Mouse (Mus musculus) MEL (cell line): ENCODE results near the gene Zscan2.

Experiments used
- CTCF ChIP-seq, 3 experiments: IDR thresholded peaks in 2 of 3; conservative IDR thresholded peaks in 1 of 3; 2 replicates each; pipeline ENCODE4 v1.5.1; 2011 to 2012; ENCODE audit warnings: low read length in 3 of 3, low read depth in 2 of 3, mild to moderate bottlenecking in 2 of 3, improper control_type of control experiment in 1 of 3, inconsistent platforms in 1 of 3, mixed read lengths in 1 of 3, moderate library complexity in 1 of 3; ENCODE audit not compliant: control insufficient read depth in 1 of 3, insufficient read depth in 1 of 3, poor library complexity in 1 of 3, severe bottlenecking in 1 of 3
- EP300 ChIP-seq, 2 experiments: IDR thresholded peaks; 2 replicates each; pipeline ENCODE4 v1.6.1; 2011; ENCODE audit warnings: improper control_type of control experiment in 2 of 2, low read length in 2 of 2, low read depth in 1 of 2, mild to moderate bottlenecking in 1 of 2
- ZKSCAN1 ChIP-seq: IDR thresholded peaks from 2 replicates; pipeline ENCODE4 v1.6.1; 2012; ENCODE audit warnings: low read depth, mild to moderate bottlenecking, inconsistent platforms, low read length, improper control_type of control experiment, moderate library complexity

- TF ChIP-seq ZKSCAN1 = no peak
- no peak for TF ChIP-seq CTCF (IDR thresholded peaks at IDR 0.05 in 2 of 3, conservative IDR thresholded peaks at IDR 0.05 in 1 of 3; ENCODE audit: control insufficient read depth in 1 of 3, insufficient read depth in 1 of 3, low read depth in 2 of 3, low read length in 3 of 3, poor library complexity in 1 of 3, severe bottlenecking in 1 of 3)
- TF ChIP-seq EP300 (IDR thresholded peaks at IDR 0.05; ENCODE audit: low read depth in 1 of 2, low read length in 2 of 2) = no peak
Observed at GRCm38 (mm10) chr7:80893753-80894129, 33.0 kb downstream of the Zscan2 start.
